Mouse (Mus musculus) ZHBTc4 (cell line): ENCODE data around the gene Gipr.

Source experiments
- DNase-seq: peaks from one replicate; pipeline ENCODE4 v3.0.0-alpha.2; 2011; ENCODE audit warnings: low read depth, low spot score

Gipr gene

DNA sequence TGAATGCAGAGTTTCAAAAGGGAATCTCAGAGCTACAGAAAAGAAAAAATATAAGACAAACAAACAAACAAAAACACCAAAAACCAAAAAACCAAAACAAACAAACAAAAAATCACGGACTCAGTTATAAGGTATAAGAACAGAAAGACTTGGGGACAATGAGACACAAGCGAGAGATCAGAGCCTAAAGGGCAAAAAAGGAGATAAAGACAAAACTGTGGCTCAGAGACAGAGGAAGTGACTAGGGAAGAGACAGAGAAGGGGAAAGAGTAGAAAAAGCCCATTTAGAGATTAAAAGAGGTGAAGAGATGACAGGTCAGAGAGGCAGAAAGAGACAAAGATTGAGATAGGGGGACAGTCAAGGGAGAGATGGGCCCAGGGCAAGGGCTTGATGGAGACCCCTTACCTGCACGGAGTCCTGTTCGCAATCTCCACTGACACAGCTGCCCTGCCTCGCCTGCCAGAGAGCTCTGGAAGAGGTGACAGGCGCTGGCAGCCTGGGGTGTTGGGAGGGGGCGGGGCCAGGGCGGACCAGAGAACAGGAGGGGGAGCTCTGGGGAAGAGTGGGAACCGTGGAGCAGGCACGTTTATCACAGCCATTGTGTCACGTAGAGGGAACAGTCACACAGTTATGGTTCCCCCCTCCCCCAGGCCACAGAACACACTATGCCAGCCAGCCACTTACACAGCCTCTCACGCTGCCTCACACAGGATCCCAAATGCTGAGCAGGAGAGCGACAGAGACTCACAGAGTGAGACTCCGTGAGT, at the start of gene Gipr:
Gipr (minus strand) TSS at position 472 of the 768 bp plus-strand sequence.
- no peak for DNase-seq

DNA sequence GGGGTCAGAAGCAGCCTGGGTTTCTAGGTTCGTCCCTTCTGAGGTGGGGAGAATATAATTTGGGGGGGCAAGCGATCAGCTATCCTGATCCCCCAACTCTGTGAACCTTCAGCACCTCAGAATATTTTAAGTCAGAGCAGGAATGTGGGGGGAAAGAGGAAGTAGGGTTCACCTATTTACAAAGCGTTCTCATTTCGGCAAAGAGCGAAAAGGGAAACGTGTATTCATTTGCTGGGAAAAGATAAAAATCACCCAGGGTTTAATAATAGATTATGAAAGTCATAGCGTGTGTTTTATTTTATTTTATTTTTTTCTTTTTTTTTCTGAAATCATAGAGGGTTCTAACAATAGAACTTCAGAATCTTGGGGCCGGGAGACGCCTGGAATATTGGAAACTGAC, 49.0 kb upstream of the Gipr start:
- DNase-seq: no peak

DNA sequence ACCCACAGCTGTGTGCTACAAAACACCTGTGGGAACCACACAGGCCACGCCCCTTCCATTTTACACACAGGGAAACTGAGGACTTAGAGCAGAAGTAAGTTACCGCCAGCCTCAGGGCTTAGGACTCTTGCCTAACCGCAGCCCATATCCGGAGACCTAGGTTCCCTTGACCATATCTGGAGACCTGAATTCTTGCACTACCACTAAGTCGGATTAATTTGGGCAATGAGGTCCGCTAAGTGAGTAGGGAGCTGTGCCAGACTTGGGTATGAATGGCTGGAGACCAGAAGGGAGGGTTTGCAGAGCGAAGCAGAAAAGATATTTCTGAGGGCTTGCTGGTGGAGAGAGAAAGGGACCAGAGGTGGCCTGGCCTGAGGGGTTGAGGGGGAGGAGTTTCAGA, 48.4 kb upstream of the Gipr start:
- DNase-seq: no peak

DNA sequence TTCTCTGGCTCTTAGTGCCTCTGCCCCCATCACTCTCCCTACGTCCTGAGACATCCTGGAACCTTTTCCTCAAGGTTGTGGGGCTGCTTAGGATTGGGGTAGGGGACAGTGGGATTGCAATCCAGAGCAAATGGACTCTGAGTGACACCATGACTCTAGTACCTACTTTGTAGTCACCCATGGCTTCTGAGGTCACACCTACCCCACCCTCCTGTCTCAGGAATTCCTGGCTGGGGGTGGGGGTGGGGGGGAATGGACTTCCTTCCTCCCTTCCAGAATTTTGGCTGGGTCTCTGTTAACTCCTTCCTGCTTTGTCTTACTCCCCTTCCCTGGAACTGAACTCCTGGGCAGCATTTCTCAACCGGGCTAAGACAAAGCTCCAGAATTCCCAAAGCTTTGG, 47.5 kb upstream of the Gipr start:
- DNase-seq: peak; percentile 48

DNA sequence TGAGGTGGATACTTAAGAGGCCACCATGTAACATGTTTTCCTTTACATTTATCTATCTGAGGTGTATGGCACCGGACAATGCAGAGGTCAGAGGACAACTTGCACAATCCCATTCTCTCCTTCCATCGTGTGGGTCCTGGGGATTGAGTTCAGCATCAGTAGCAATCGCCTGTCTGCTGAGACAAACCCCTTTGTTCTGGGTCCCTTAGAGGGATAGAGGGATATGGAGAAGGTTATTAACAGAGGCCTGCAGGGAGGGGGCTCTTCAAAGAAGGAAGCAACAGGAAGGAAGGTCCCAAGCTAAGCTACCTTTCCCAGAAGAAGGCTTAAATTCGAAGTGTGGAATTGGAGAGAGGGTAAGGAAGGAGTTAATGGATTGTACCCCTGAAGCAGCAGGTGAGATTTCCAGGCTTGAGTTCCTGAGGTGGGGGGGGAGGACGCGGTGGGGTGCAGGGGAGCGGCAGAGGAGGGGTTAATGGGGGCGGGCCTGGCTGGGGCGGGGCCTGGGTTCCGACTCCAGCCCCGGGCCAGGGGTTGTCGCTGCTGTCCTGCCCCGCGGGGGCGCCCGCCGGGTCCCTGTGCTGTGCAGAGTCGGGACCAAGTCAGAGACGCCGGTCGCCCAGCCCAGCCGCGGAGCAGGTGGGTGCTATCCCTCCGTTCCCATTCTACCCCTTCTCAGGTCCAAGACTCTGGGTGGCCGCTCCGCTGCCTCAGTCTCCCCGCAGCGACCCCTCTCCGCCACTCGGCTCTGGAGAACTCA, 46.2 kb upstream of the Gipr start, which contains the start of gene Gpr4:
Gpr4 (plus strand) TSS at position 543 of the 760 bp plus-strand sequence.
- peak; percentile 79 for DNase-seq

DNA sequence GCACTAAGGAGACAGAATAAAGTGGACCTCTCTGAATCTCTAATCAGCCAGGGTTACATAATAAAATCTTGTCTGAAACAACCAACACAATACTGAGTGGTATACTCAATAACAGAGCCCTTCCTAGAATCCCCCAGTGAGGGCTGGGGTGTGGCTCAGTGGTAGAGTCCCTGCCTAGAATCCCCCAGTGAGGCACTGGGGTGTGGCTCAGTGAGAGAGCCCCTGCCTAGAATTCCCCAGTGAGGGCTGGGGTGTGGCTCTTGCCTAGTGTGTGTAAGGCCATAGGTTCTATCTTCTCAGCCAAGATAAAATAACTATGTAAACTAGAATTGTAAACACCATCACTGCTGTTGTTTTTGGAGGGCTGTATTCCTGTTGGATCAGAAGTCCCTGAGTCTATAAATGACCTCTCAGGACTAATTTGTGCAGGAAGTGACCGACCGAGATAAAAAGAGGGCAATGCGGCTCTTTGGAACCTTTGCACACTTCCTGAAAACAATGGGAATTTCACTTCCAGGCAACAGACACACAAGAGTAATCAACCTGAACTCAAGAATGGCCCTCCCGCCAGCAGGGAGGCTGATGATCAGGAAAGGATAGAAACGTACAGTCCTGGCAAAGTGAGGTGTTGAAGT, 45.2 kb upstream of the Gipr start:
- peak; percentile 65 for DNase-seq

DNA sequence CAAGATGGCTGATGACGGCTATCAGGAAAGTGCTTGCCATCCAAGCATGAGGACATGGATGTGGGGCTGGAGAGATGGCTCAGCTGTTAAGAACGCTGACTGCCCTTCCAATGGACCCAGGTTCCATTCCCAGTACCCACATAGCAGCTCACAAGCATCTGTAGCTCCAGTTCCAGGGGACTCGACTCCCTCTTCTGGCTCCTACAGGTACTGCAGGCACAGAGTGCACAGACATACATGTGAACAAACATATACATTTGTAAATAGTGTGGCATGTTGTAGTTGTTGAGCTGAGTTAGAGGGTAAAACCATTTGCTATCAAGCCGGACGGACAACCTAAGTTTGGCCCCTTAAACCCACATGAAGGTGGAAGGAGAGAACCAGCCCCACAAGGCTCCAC, 44.1 kb upstream of the Gipr start:
- DNase-seq: peak; percentile 88

DNA sequence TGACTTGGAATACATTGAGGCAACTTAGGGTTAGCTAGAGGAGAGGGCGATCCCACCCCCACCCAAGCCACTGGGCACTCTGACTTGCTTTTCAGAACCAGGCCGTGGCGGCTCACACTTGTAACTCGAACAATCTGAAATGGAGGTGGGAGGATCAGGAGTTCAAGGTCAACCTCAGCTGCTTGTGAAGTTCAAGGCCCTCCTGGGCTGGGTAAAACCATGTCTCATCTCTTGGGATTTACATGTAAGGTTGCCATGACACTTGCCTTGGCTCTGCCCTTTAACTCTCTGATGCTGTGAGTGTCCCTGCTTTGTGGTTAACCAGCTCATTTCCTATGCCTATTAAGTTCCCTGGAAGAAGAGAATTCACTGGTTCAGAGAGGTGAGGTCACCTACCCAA, 43.6 kb upstream of the Gipr start:
- peak; percentile 80 for DNase-seq

DNA sequence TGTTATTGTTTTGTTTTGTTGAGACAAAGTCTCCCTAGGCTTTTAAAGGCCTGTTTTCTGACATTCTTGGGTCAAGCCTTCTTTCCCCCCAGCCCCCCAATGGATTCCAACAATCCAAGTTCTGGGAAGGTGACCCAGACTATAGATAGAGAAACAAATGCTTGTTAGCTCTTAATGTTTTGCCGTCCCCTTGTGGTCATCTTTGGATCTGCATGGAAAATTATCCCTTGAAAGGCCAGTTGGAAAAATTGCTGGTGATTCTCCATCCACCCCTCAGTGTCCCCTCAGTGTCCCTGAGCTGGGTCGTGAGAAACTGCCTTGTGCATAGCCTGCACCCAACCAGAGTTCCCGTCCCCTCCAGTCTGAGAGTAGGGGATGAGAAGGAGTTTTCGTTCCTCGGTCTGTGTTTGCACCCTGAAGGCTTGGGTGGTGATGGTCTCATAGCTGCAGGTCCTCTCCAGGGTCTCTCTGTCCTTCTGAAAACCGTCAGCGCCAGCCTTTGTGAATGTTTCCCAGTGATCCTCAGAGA, 43.1 kb upstream of the Gipr start:
- DNase-seq: peak; percentile 77

DNA sequence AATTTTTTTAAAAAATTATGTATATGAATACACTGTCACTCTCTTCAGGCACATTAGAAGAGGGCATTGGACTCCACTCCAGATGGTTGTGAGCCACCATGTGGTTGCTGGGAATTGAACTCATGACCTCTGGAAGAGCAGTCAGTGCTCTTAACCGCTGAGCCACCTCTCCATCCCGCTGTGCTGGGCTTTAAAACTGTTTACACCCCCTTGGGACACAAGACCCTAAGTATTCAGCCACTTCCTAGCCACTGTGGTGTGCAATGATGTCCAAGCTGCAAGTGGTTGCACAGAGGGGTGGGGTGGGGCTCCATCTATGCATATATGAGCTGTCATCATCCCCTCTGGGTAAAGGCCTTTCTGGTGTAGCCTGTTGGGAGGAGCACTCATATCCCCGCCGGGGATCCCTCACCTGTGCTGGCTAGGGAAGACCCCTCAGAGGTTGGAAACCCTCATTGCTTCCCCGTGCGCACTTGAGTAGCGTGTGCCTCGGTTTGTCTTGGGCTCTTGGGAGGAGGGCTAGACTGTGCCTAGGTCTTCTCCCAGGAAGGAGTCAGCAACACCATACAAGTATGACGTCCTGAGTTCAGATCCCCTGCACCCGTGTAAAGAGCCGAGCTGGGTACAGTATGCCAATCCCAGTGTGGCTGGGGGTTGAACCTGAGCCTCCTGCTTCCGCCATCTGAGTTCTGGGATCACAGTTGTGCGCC, 42.4 kb upstream of the Gipr start:
- DNase-seq: peak; percentile 59

DNA sequence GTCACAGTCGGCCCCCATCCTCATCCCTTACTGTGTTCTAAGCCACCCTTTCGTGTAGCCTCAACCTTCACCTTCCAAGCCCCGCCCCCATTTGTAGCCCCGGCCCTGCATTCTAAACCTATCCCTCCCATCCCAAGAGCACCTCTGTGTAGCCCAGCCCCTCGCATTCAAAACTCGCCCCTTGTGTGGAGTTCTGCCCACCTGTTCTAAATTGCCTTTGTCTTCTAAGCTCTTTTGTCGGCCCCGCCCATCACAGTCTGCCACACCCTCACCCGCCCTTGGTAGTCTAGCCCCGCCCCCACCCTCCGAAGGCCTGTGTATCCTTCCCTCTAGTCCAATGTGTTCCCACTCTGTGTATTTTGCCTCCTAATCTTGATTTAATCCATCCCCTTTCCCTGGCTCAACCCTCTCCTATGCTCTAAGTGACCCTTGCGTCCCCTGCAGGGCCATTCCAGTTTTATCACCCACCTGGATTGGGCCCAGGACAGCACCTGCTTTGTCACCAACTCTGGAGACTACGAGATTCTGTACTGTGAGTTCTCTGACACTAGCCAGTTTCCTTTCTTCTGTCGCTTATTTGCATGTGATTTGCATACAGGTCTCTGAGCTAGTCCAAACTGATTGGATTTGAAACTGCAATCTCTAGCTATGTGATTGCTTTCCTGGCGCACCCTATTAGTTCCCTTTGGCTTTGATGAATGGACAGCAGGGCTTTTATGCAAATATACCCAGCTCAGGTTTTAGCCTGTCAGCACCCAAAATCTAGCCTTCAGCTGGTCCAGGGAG, 36.3 kb upstream of the Gipr start:
- peak; percentile 94 for DNase-seq

DNA sequence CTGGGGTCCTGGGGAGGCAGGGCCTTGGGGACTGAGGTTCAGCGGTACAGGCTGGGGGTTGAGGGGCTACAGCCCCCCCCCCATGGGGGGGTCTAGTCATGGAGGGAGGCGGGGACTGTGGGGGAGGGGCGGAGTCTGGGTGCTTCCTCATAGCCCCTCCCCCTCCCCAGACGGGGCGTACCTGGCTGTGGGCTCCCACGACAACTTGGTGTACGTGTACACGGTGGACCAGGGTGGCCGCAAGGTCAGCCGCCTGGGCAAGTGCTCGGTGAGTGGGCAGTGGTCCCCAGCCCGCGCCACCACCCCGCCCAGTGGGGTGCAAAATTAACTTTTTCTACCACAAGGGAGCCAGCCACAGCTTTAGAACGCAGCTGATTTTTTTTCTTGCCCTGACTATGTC, 35.7 kb upstream of the Gipr start:
- DNase-seq: no peak

DNA sequence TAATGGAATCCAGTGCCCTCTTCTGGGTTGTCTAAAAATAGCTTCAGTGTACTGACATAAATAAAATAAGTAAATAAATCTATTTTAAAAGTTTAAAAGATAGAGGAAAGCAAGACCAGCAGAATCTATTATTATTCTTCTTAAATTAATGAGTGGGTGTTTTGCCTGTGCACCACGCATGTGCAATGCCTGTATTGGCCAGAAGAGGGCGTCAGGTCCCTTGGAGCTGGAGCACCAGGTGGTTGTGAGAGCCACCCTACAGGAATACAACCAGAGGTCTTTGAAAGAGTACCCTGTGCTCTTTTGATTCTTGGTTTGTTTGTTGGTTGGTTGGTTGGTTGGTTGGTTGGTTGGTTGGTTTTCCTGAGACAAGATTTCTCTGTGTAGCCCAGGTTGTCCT, 32.1 kb upstream of the Gipr start:
- peak; percentile 88 for DNase-seq

DNA sequence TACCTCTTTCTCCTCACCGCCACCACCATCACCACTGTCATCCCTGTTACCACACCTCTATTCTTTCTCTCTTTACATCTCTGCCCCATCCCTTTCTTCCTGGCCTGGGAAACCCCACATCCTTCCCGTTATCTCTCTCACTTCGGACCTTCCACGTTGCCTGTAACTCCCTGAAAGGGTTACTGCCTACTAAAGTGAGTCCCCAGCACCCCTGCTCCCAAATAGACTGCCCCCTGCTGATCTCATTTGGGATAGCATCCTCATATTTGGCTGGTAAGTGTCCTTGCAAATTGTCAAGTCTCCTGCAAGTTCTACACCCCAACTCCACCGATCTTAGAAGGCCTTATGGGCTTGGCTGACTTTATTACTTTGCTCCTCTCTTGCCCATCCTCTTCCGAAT, 30.7 kb upstream of the Gipr start:
- DNase-seq: peak; percentile 86

DNA sequence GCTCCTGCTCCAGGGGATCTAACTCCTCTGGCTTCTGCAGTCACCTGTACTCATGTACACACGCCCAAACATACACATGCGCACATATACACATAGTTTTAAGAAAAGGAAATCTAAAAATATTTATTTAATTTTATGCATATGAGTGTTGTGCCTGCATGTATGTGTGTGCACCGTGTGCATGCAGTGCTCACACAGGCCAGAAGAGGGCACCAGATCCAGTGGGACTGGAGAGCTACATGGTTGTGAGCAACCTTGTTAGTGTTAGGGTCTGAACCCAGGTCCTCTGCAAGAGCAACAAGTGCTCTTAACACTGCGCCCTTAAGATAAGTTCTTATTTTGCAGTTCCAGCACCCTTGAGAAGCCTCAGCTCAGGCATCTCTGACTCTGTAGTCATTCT, 28.7 kb upstream of the Gipr start:
- peak; percentile 79 for DNase-seq

DNA sequence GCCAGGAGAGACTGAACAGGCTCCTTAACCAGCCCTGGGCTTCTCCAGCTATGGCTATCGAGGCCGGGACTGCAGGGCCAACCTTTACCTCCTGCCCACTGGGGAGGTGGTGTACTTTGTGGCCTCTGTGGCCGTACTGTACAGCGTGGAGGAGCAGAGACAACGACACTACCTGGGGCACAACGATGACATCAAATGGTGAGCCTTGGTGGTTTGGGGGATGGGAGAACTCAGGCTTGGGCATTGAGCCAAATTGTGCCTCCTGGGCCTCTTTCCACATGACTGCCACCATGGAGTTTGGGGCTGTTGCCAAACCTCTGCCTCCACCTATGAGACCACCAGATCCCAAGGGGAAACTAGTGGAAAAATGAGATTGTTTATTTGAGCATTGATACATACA, 18.8 kb upstream of the Gipr start:
- no peak for DNase-seq

DNA sequence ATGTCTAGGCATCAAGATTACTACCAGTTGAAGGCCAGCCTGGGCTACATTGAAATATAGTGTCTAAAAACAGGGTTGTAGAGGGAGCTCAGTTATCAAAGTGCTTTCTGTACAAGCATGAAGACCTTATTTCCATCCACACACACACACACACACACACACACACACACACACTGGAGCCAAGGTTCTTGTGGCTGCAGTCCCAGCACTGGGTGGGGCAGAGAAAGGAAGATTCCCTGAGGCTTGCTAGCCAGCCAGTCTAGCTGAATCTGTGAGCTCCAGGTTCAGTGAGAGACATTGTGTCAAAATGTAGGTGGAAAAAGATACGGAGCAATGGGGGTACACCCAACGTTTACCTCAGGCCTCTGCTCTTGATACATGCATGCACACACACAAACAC, 18.3 kb upstream of the Gipr start:
- no peak for DNase-seq

DNA sequence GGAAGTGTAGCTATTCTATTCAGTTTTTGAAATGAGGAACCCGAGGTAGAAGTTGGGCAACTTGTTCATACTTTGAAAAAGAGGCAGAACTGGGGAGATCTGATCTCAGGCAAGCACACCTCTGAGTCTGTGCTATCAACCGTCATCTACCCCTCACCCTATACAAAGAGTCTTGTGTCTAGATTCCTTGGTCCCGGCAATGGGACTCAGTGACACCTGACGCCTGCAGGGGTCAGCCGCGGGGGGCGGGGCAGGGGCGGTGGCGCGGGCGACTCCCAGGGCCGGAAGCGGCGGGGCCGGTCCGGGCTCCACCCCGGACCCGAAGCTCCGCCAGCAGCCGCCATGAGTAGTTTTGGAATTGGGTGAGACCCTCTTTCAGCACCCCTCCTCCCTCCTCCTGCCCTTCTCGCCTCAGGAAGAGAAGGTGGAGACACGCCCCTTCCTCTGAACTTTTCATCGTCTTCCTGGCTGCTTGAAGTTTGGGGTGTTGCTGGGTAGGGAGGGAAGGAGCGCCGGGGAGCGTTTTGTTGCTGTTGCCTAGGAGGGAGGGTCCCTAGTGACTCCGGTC, 15.0 kb upstream of the Gipr start:
- DNase-seq: peak; percentile 84

DNA sequence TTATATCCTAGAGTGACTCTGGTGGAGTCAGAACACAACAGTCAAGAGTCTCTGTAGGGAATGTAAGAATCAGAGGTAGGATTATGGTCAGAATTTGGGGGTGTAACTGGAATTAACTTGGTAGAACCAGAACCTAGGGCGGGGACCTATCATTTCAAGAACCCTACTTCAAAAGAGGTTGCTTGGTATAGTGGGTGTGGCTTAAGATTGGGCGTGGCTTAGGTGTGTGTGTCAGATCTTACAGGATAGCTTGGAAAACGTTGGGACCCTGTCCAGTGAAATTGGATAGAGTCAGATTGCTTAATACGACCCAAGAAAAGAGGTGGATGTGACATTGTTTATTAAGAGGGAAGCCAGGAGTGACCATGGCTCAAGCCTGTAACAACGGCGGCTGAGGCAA, 14.0 kb upstream of the Gipr start:
- peak; percentile 64 for DNase-seq

DNA sequence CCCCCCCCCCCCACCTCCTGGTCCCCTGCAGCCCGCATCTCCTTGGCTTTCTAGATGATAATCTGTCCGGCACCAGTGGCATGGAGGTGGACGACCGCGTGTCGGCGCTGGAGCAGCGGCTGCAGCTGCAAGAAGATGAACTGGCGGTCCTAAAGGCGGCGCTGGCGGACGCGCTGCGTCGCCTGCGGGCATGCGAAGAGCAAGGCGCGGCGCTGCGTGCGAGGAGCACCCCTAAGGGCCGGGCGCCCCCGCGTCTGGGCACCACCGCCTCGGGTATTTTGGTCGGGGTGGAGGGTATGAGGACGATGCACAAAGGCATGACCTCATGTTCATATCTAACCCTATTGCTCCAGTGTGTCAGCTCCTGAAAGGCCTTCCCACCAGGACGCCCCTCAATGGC, 13.2 kb upstream of the Gipr start:
- peak; percentile 89 for DNase-seq
